Mouse (Mus musculus): ENCODE results near the gene Serinc5.
"Not testable (repeated sequence)": the region's sequence is repeated elsewhere in the genome, so short reads cannot be mapped to it uniquely, and the experiment has no call there.

Serinc5 gene

DNA sequence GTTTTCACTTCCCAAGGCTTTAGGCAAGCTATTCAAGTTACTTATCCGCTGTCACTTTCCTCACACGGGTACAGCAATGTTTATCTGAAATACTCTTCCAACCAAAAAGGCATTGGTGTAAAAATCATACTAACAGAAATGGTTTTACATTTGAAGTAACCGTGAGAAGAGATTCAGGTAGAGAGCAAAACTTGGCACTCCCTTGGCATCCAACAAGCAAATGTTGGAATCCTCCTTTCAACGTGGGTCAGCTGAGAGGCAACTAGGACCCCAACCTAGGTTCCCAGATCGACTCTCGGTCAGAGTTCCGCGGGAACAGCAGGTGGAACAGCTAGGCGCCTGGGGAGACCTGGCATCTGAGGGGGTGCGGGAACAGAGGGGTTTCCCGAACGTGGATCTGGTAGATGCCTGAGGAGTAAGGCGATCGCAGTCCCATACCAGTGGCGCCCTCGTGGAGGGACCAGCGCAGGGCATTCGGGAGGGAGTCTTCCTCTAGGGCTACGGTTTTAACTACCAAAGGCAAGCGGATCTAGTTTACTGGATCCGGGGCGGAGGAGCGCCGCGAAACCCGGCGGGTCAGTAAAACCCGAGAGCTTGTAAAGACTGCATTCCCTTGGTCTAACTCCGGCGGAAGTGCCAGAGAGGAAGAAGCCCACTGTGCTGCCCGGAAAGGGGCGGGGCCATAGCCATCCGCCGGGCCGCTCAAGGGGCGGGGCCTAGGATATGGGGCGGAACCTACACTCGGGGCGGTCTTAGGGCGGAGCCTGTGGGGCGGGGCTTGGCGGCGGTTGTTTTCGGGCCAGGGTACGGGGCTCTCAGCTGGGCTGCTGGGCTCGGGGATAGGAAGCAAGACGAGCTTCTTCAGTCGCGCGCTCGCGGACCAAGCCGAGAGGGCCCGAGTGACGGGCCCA lies at the start of gene Serinc5:
Gene Serinc5 (plus strand): TSS at position 781 of the 911 bp plus-strand sequence.
- DNase-seq (ENCODE audit: low read depth, low spot score), result peak; percentile 96

DNA sequence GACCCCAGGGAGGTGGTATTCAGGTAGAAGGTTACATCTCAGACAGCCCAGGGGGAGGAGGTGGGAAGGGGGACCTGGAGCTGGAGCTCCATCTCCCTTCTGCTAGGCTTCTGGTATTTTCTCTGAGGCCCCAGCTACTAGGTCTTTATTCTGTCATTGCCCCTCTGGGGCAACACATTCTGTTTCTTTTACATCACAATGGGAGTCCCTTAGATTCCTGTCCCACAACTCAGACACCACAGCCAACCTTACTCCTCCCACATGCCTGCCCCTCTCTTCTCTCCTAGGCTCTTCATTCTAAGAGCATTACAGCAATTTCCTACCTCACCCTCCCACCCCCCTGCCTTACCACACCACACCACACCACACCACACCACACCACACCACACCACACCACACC lies 34.8 kb upstream of the Serinc5 start, which contains the start of gene Spz1:
Gene Spz1 (minus strand): TSS at position 101 of the 400 bp plus-strand sequence.
- no peak for DNase-seq (ENCODE audit: low read depth, low spot score)

DNA sequence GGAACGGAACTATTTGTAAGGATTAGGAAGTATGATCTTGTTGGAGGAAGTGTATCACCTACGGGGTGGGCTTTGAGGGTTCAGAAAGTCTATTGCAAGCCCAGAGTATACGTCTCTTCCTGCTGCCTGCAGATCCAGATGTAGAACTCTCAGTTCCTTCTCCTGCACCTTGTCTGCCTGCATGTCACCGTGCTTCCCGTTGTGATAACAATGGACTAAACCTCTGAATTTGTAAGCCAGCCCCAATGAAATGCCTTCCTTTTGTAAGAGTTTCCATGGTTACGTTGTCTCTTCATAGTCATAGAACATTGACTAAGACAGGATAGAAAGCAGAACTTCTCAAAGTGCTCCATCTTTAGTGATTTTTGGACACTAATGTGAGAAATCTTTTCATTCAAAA lies 34.2 kb upstream of the Serinc5 start:
- no peak for DNase-seq (ENCODE audit: low read depth, low spot score)

GRCm38 (mm10) chr13:92578210-92578609 lies 32.7 kb upstream of the Serinc5 start:
- no peak for DNase-seq (ENCODE audit: low read depth, low spot score)

DNA sequence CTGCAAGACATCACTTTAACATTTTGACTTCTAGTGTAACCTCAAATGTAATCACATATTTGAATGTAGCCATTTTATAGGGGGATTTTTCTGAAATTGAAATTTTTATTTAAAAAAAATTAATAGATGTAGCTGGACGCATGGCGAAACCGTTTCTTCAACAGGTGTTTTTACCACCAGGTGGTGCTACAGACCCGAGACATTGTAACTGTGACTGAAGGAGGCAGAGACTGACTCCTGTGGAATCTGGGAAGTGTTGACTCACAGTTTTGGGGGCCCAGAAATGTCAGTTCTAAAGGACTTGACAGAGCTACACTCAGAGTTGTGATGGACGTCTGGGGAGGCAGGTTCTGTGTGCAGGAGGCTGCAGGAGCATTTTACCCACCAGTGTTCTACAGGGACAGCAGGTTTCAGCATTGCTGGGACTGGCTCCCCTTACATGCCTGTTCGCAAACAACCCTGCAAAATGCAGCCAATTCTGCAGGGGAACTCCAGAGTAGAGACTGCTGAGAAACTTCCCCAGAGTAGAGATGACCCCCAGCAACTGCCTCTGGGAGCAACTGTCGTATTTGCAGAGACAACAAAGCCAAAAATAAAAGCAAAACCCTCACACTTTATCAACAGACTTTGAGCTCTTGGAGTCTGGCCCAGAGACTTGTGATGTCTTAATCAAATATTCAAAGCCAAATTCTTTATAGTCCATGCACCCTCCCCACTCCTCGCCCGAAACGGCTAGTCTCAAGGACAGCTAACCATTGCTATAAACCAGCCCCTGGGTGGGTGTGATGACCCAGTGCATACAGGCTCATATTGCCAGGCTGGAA lies 30.5 kb upstream of the Serinc5 start:
- DNase-seq (ENCODE audit: low read depth, low spot score), result peak; percentile 79

- DNase-seq (ENCODE audit: low read depth, low spot score), result peak; percentile 29
Measured at GRCm38 (mm10) chr13:92584094-92584717, 26.7 kb upstream of the Serinc5 start.

- no peak for DNase-seq (ENCODE audit: low read depth, low spot score)
Measured at GRCm38 (mm10) chr13:92588704-92589103, 22.2 kb upstream of the Serinc5 start.

DNA sequence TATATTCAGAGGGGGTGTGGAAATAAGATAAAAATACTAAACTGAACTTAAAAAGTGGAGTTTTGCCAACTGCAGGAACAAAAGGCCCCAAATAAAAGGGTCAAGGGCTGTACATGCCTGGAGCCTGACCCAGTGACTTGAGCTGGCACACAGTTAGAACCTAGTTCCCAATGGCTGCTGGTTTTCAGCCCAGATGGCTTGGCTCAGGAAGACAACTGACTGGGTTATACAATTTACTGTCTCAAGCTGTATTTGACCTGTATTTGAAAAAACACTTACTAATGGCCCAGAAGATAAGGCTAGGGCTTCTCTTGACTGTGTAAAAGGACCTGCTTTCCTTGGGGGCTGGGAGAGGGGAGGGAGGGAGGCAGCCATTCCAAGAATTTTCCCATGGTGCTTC lies 21.6 kb upstream of the Serinc5 start:
- peak; percentile 47 for DNase-seq (ENCODE audit: low read depth, low spot score)

DNA sequence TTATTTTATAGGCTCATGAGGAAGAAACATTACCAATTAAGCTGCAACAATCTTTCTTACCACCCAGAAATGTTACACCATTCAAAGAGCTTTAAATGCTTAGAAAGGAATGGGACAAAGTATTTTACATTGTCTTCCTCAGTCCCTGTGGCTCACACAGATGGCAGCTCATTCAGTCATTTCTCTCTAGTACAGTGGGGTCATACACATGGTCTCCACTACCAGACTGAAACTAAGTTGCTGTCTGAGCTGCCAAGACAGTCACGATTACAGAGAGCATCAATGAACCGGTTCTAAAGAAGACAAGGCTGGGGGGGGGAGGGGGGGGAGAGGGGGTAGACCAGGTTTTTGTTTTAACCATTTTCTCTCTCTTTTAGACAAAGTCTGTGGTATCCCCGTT lies 19.7 kb upstream of the Serinc5 start:
- no peak for DNase-seq (ENCODE audit: low read depth, low spot score)

DNA sequence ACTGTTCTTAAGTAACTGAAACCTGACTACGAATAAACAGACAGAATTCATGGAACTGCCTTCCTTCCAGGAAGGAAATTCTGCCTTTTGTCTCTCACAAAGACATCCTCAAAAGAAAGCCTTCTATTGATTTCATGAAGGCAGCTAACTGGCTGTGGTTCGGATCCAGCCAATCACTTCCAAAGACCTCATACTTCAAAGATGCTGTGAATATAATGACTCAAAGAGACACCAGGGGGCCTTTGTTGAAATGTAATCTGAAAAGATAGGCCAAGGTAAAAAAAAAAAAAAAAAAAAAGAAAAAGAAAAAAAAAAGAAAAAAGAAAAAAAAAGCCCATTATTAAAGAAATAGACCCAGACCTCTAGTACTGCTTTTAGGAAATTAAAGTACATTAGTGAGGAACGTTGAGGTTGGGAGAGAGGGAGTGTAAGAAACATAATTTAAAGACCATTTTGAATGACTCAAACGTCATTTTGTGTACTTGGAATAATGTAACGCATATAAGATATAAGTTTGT lies 18.6 kb upstream of the Serinc5 start:
- no peak for DNase-seq (ENCODE audit: low read depth, low spot score)

DNA sequence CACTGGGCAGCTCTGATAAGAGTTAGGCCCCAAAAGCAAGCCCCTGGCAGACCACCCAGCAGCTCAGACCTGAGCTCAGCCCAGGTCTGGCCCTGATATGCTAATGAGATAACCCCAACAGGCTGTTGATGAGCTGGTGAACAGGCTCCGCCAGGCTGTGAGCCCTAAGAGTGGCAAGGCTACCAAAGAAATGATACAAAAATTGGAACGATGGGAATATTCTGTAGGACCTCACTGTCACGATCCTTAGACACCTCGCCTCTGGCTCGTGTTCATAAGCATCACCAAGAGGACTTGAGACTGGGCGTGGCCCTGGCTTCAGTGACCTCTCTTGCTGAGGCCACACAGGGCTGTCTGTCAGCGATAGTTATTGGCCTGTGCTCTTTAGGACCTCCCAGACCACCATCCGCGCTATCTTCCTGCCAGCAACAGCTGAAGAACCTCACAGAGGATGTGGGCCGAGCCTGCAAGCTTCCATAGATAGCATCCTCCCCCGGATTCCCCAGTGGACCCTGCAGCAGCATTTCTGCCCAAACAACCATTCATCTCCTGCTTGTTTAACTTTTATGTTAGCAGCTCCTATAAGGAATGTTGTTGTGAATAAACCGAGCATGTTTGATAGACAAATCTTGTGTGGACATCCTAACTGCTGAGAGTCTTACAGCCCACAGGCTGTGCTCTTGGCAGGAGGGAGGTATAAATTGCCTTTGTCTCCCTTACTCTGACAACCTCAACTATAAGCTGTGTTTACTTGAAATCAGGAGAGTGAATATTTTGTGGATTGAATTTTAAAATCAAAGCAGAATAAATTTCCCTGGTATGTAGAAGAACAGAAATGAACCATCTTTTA lies 17.9 kb upstream of the Serinc5 start:
- peak; percentile 57 for DNase-seq (ENCODE audit: low read depth, low spot score)

DNA sequence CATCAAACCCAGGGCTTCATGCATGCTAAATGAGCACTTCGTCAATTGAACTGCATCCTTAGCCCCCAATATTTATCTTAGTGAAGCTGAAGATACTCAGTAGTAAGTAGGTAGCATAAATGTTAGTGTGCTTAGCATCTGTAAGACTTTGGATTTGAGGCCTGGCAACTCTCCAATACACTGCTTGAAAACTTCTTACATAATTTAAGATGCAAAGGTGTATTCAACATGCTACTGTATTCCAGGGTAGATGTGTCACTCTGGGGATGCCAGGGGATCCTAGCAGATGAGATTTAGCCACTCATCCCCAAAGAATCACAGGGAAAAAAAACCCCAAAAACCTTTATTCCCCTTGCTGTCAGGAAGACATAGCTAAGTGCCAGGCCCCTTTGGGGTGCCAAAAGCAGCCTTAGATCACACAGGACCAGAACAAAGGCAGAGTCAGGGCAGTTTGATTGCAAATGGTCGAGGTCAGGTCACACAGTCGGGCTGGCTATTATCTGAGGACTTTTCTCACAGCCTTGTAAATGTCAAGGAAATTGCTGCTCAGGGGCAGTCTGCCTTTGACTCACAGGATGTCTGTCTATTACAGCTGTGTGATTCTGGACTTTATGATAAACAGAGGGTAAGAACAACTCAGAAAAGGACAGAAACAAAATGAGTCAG lies 17.0 kb upstream of the Serinc5 start:
- peak; percentile 11 for DNase-seq (ENCODE audit: low read depth, low spot score)

DNA sequence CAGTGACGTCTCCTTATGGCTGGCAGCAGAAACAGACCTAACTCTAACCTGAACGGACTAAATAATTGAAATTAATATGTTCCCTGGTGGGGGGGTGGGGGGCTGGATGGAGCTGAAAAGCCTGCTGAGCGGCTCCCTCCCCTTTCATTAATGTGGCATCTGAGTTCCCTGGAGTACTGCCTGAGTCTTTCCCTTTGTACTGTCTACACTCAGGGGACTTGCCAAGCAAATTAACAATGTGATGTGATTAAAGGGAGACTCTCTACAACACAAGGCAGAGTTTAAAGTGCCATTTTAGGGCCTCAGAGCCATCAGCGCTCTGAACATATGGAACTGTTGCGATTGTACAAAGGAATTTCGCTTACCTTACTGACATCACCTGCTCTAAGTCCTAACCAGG lies 16.4 kb upstream of the Serinc5 start:
- DNase-seq (ENCODE audit: low read depth, low spot score), result no peak

GRCm38 (mm10) chr13:92594907-92595306 lies 16.0 kb upstream of the Serinc5 start:
- no peak for DNase-seq (ENCODE audit: low read depth, low spot score)

DNA sequence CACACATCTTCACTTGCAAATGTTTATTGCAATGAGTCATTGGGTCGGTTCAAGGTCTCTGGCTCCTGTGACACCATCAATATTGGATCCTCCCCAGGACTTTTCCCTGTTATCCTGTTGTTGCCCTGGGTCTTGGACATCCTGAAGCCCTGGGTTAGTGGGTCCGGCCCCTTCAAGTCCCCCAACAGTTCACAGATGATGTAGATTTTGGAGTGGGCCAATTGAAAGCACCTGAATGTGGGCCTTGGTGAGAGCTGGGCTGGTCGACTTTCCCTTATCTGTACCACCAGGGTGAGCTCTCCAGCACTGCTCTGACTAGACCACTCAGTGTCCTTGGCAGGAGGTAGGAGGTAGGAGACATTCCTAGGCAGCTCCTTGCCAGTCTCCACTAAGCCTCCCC lies 15.5 kb upstream of the Serinc5 start:
- no peak for DNase-seq (ENCODE audit: low read depth, low spot score)

DNA sequence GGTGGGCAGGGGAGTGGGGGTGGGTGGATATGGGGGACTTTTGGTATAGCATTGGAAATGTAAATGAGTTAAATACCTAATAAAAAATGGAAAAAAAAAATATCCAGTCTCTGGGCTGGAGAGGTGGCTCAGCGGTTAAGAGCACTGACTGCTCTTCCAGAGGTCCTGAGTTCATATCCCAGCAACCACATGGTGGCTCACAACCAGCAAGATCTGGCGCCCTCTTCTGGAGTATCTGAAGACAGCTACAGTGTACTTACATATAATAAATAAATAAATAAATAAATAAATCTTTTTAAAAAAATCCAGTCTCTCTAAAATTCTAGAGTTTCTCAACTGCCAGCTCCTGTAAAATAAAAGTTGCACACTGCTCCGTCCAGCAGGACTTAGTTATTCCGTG lies 5.6 kb upstream of the Serinc5 start:
- DNase-seq (ENCODE audit: low read depth, low spot score), result not testable (repeated sequence)

DNA sequence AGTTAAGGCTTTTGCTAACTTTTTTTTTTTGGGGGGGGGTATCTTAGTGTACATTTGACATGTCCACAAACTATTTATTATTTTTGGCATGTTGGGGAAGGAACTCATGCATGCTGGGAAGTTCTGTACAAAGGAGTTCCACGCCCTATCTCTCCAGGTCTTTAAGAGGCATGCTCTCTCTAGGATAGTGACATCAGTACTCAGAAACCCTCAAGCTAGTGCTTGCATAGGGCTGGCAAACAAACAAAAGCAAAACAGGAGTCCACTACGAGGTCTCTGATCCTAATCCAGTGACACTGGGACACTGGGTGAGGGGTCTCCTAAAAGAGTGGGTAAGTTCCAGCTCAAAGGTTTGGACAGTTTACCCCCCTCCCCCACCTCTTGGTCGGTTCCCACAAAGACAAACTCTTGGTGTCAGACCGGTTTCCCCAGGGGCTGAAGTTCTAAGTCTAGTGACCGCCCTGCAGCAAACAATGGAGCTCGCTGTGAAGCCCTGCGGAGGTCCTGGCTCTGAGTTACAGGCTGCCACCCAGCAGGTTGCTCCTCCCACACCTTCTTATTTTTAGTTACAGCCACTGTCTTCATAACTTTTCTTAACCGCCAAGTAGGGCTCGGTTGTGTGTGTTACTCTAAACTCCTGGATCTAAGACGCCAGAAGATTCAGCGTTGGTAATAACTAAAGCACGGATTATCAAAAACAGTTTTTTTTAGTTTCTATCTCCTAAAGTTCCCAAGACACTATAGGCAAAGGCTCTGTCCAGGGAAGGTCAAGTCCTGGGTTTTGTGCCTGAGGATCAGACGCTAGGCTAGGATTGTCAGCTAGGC lies 1.2 kb upstream of the Serinc5 start:
- peak; percentile 48 for DNase-seq (ENCODE audit: low read depth, low spot score)

- DNase-seq (ENCODE audit: low read depth, low spot score), result peak; percentile 50
Measured at GRCm38 (mm10) chr13:92611254-92611784, 428 bp downstream of the Serinc5 start.

GRCm38 (mm10) chr13:92611917-92612316 lies 1.0 kb downstream of the Serinc5 start:
- no peak for DNase-seq (ENCODE audit: low read depth, low spot score)

Measured in brain, adult 2 months (tissue).